Mouse (Mus musculus) C2C12 (cell line): ENCODE data around the gene Rpl26.

Experiments
- CTCF ChIP-seq: IDR thresholded peaks from one replicate; pipeline ENCODE4 v1.5.1; 2011; ENCODE audit not compliant: control insufficient read depth, insufficient read depth, insufficient read length
- MYOD1 ChIP-seq: IDR thresholded peaks from one replicate; pipeline ENCODE4 v1.6.1; 2011; ENCODE audit warnings: low read depth; ENCODE audit not compliant: control insufficient read depth, insufficient read length

DNA sequence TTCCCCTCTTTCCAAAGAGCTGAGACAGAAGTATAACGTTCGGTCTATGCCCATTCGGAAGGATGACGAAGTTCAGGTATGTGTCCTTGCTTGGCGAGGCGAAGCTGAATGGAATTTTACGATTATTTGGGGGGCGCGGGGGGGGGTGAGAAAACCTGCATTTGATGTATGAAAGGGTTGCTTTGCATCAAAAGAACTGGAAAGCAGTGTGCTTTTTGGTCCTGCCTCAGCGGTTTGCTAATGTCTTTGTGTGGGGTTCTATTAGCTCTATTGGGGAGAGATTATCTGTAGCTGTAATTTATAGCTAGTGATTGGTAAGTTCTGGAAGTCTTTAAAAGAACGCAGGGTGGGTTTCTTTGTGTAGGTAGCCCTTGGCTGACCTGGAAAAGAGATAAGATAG is 984 bp downstream of the Rpl26 start:
- TF ChIP-seq CTCF (no peak), MYOD1 (no peak)
